Mouse (Mus musculus) heart, embryonic 12.5 days (tissue): ENCODE measurements around the gene Pgrmc1. TPM values are rescaled to one million over a fixed set of nuclear protein-coding genes. Genes with fewer than 3 reads are reported as not detected.

Source experiments
- ATAC-seq: fragments of 200-750 bp; cut with Nextera tagmentation; 2 replicates; pipeline ENCODE4 v1.8.0; 2017; ENCODE audit warnings: moderate TSS enrichment, moderate library complexity; ENCODE audit not compliant: insufficient number of reproducible peaks, low FRiP score
- H3K27ac ChIP-seq: fragments of 300-500 bp; sonication (generic); 2 replicates; pipeline ENCODE4 v1.5.1; 2016; ENCODE audit warnings: mild to moderate bottlenecking, moderate library complexity; ENCODE audit not compliant: poor library complexity, severe bottlenecking
- H3K27me3 ChIP-seq: fragments of 300-500 bp; sonication (generic); replicated peaks from 2 replicates; pipeline ENCODE4 v1.6.1; 2016; ENCODE audit warnings: mild to moderate bottlenecking, moderate library complexity
- H3K36me3 ChIP-seq: fragments of 300-500 bp; sonication (generic); 2 replicates; pipeline ENCODE4 v1.6.1; 2016; ENCODE audit warnings: mild to moderate bottlenecking, moderate library complexity
- H3K4me1 ChIP-seq: fragments of 300-500 bp; sonication (generic); replicated peaks from 2 replicates; pipeline ENCODE4 v1.6.1; 2016; ENCODE audit warnings: mild to moderate bottlenecking
- H3K4me2 ChIP-seq: fragments of 300-500 bp; sonication (generic); 2 replicates; pipeline ENCODE4 v1.6.1; 2016; ENCODE audit warnings: mild to moderate bottlenecking, moderate library complexity
- H3K4me3 ChIP-seq: fragments of 300-500 bp; sonication (generic); 2 replicates; pipeline ENCODE4 v1.5.1; 2016; ENCODE audit warnings: mild to moderate bottlenecking
- H3K9ac ChIP-seq: fragments of 300-500 bp; sonication (generic); 2 replicates; pipeline ENCODE4 v1.6.1; 2016; ENCODE audit warnings: mild to moderate bottlenecking, moderate library complexity
- H3K9me3 ChIP-seq: fragments of 300-500 bp; sonication (generic); replicated peaks from 2 replicates; pipeline ENCODE4 v1.6.1; 2016; ENCODE audit warnings: mild to moderate bottlenecking, moderate library complexity
- WGBS: fragments of 180-500 bp; shearing (Covaris S2); methylation state at CpG from one replicate; pipeline ENCODE4 v1.1.7; 2016; 5-methylcytosine and 5-hydroxymethylcytosine counted together
- polyA plus RNA-seq: library from polyadenylated mRNA; unstranded; fragments of >200 nt; fragmentation: Nextera tagmentation; extraction: Ambion mirVana; gene quantifications from 2 replicates; pipeline ENCODE4 v1.2.1, GENCODE M21; 2016

The Pgrmc1 gene
- polyA plus RNA-seq, 1 experiment from 2014 or later = 144 TPM

DNA sequence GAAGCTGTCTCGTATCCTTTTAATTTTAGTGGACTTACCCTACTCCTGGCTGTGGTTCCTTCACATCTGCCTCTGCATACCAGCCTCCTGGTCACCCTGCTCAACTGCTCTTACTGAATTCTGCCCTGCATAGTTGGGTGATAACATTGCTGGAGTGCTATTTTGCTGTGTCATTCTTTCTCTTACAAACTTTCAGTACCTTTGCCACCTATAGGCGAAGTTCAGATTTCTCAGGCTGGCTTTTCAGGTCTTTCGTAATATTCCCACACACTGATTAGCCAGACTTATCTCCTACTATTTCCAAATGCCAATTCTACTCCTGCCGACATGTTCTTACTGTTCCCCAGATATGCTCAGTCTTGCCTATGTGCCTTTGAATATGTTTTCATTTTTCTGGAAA is 6.0 kb downstream of the Pgrmc1 start:
- no peaks in the 10 kb centered on the region for H3K9me3 ChIP-seq
- H3K4me3 ChIP-seq = no peak overlapping the region
- H3K27ac ChIP-seq = no peak overlapping the region
- WGBS = 73% methylated on average over 4 of the region's 4 CpGs
- peaks cover 25% of the 10 kb centered on the region for H3K36me3 ChIP-seq
- H3K9ac ChIP-seq = no peak overlapping the region
- H3K4me2 ChIP-seq = no peak overlapping the region
- peaks cover 9% of the 10 kb centered on the region for H3K4me1 ChIP-seq
- no peaks in the 10 kb centered on the region for H3K27me3 ChIP-seq
- ATAC-seq = no peak

DNA sequence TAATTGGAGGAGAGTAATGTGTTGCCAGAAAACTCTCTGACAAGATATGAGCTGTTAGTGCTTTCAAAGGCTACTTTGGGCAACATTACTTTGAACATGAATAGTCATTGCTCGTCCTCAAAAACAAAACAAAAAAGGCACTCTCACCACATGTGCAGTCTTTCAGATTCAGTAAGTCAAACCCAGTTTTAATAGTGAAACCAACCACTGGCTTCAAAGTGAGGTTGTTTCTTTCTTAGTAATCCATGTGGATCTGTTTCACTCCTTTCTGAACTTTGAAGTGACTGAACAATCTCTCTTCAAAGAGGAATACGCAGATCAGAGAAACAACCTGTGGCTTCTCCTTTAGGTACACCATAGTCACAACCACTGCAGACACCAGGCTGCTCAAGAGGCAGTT is 11.1 kb downstream of the Pgrmc1 start:
- Histone ChIP-seq H3K36me3 (peaks cover 9% of the 10 kb centered on the region), H3K27me3 (no peaks in the 10 kb centered on the region), H3K4me2 (no peak overlapping the region), H3K4me3 (no peak overlapping the region), H3K9ac (no peak overlapping the region), H3K4me1 (no peaks in the 10 kb centered on the region), H3K9me3 (no peaks in the 10 kb centered on the region), H3K27ac (no peak overlapping the region)
- WGBS = 77% methylated on average over 2 of the region's 2 CpGs
- no peak for ATAC-seq

DNA sequence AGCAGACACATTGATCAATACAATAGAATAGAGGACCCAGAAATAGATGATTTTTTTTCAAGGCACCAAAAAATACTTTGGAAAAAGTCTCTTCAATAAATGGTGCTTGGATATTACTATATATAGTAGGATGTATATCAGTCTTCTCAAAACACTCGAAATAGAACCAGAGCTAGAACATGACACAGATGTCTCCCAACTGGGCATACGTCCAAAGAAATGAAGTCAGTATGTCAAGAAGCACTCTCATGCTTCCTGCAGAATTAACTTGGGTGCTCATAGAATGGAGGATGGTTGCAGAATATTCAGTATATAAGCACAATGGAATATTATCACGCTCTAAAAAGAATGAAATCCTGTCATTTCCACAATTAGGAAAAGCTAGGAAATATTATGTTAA is 30.1 kb downstream of the Pgrmc1 start:
- no peak overlapping the region for H3K27ac ChIP-seq
- no peaks in the 10 kb centered on the region for H3K27me3 ChIP-seq
- no peak overlapping the region for H3K4me2 ChIP-seq
- no peaks in the 10 kb centered on the region for H3K4me1 ChIP-seq
- no peak overlapping the region for H3K9ac ChIP-seq
- ATAC-seq = no peak
- no peaks in the 10 kb centered on the region; the same call in 1 of the 2 replicates for H3K9me3 ChIP-seq
- WGBS = 47% methylated on average over 3 of the region's 3 CpGs
- H3K4me3 ChIP-seq = no peak overlapping the region
- no peaks in the 10 kb centered on the region for H3K36me3 ChIP-seq

DNA sequence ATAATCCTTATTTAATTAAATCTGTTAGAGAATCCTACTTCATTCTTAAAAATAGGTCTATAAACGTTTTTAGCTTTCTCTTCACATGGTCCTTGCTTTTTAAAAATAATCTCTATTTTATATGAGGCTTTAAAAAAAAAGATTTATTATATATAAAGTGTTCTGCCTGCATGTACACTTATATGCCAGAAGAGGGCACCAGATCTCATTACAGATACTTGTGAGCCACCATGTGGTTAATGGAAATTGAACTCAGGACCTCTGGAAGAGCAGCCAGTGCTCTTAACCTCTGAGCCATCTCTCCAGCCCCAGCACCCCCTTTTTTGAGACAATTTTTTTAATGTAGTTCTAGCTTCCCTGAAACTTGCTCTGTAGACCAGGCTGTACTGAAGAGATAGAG is 32.8 kb downstream of the Pgrmc1 start:
- H3K27ac ChIP-seq = no peak overlapping the region
- ATAC-seq = no peak
- no peak overlapping the region for H3K4me3 ChIP-seq
- 9% methylated on average over 1 of the region's 1 CpGs for WGBS
- no peaks in the 10 kb centered on the region for H3K4me1 ChIP-seq
- no peak overlapping the region for H3K9ac ChIP-seq
- no peaks in the 10 kb centered on the region for H3K36me3 ChIP-seq
- no peaks in the 10 kb centered on the region for H3K27me3 ChIP-seq
- no peaks in the 10 kb centered on the region; the same call in 1 of the 2 replicates for H3K9me3 ChIP-seq
- H3K4me2 ChIP-seq = no peak overlapping the region

DNA sequence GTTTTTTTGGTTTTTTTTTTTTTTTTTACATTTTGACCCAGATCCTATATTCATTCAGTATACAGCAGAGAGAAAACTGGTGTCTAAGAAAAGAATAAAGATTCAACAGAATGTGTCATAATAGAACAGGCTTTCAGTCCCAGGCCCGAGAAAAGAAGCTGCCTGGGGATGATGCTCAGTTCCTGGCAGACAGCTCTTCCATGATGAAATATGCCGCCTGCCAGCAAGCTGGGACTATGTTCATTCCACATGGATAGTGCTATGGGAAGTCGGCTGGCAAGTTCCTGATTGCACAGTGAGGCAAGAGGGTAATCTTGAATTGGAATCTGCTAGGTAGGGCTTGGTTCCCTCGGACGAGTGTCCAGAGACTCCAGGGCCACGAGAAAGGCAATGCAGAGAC is 42.0 kb downstream of the Pgrmc1 start:
- Histone ChIP-seq H3K9me3 (no peaks in the 10 kb centered on the region), H3K4me3 (no peak overlapping the region), H3K4me1 (no peaks in the 10 kb centered on the region), H3K36me3 (no peaks in the 10 kb centered on the region), H3K9ac (no peak overlapping the region), H3K27ac (no peak overlapping the region), H3K27me3 (no peaks in the 10 kb centered on the region), H3K4me2 (no peak overlapping the region)
- 73% methylated on average over 6 of the region's 6 CpGs for WGBS
- ATAC-seq = no peak

DNA sequence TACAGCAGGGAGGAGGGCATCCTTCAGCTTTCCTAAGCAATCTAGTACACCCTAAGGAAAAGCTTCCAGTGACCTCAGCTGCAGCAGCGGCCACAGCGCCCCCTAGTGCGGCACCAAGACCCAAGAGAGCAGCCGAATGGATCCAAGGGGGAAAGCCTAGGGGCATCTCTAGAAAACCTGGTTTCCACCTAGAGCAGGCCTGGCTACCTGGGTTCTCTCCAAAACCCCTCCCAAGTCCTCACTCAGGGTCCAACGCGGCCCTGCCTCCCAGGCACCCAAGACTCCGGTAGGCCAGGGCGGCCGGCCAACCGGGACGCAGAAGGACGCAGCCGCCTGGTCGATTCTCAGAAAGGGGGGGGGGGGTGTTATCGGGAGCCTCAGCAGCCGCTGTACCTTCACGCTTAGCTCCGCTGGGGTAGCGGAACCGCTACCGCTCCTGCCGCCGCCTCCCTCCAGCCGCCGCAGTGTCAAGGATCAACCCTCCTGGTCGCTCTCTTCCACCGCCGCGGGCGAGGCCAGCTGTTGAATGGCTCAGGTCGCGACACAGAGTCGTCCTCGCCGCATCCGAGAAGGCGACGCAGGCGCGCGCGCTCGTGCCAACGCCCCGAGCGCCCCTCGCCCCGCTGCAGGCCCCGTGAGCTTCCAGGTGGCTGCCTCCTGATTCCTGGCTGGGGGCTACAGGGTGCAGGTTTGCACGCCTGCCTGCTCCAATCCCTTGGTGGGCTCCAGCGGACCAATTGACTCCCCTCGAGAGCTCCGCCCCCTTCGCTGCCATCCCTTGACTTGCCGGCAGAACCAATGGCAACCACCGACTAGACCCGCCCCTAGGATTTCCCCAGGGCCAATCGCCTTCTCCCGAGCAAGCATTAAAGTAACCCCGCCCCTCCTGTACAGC is 46.9 kb downstream of the Pgrmc1 start, which contains the start of gene Akap17b:
Akap17b (minus strand) TSS at position 739 of the 895 bp plus-strand sequence.
- no peaks in the 10 kb centered on the region for H3K9me3 ChIP-seq
- 13% methylated on average over 59 of the region's 60 CpGs for WGBS
- H3K27ac ChIP-seq = peak within 1 kb of the TSS; percentile 18; the same call in 1 of the 2 replicates
- H3K4me2 ChIP-seq = peak within 1 kb of the TSS; percentile 62
- H3K4me1 ChIP-seq = no peaks in the 10 kb centered on the region
- ATAC-seq = peak; percentile 89
- H3K27me3 ChIP-seq = no peaks in the 10 kb centered on the region
- peak within 1 kb of the TSS; percentile 70 for H3K4me3 ChIP-seq
- no peaks in the 10 kb centered on the region for H3K36me3 ChIP-seq
- H3K9ac ChIP-seq = peak within 1 kb of the TSS; percentile 55

Other genes with a start within 250 kb of the Pgrmc1 start
- not detected in 2 replicates for gene Gm6268, start 196.9 kb upstream of the Pgrmc1 start, polyA plus RNA-seq
- not detected in 2 replicates for gene Gm14569, start 106.4 kb upstream of the Pgrmc1 start, polyA plus RNA-seq
- 1.4 and 1.6 TPM in 2 replicates for gene Akap17b, start 47.2 kb downstream of the Pgrmc1 start, polyA plus RNA-seq
- gene Slc25a43, start 145.5 kb downstream of the Pgrmc1 start, polyA plus RNA-seq = 2.5 and 3.1 TPM in 2 replicates
- gene Slc25a5, start 197.4 kb downstream of the Pgrmc1 start, polyA plus RNA-seq = 989 and 1,024 TPM in 2 replicates